Mouse (Mus musculus): ENCODE data around the gene Mx1.

Mx1 gene

DNA sequence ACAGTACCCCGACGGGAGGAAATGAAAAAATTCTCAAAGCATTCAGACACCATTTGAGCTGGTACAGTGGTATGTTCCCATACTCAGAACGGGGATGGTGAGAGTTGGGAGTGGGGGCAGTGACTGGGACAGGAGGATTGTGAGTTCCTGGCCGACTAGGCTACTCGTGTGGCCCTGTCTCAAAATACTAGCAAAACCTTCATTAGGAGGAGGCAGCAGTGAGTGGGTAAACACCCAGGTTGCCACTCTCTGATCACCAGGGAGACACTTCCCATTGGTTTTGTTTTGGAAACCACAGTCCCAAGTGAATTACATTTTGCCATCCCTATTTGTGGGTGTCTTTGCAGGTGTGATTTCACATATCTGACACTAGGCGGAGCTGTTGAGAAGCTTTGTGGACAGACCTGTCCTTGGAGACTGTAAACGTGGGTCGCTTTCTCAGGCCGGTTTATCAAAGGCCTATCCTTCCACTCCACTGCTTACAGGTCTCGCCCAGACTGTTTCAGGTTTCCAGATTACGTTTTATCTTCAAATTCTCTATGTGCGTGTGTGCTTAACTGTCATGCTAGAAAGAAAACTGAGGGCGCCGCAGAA lies 18.9 kb downstream of the Mx1 start:
- peak; percentile 60 for DNase-seq

DNA sequence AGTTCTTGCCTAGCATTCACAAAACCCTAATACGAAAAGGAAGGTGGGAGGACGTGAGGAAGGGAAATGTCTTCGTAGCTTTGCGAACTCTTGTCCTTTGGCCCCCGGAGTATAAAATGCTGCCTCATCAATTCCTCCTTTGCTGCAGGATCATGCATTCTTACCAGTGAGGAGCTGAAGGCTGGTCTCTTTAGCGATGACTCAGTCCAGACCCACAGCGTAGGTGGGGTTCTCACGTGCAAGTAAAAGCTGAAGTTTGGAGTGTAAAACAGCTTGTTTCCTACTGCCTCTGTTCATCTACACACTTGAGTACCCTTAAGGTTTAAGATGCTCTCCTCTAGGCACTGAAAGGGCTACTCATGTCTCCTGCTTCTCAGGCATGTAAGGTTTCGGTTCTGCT lies 20.7 kb downstream of the Mx1 start:
- DNase-seq = no peak

DNA sequence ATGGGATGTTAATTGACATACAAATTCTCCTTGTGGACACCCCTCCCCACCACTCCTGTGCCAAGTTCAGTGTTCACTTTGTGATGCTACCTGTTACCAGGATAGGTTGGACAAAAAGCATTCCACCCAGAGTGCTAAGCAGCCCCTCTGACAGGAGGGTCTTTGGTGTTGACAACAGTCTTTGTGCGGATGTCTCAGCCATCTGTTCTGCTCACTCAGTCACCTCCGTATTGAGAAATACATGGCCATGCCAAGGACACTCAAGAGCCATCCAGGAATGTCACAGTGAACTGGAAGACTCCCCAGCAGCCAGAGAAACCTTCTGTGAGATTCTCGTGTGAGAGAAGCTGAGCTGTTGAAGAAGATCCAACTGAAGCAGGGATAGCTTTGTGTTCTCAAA lies 24.5 kb downstream of the Mx1 start:
- DNase-seq = no peak

DNA sequence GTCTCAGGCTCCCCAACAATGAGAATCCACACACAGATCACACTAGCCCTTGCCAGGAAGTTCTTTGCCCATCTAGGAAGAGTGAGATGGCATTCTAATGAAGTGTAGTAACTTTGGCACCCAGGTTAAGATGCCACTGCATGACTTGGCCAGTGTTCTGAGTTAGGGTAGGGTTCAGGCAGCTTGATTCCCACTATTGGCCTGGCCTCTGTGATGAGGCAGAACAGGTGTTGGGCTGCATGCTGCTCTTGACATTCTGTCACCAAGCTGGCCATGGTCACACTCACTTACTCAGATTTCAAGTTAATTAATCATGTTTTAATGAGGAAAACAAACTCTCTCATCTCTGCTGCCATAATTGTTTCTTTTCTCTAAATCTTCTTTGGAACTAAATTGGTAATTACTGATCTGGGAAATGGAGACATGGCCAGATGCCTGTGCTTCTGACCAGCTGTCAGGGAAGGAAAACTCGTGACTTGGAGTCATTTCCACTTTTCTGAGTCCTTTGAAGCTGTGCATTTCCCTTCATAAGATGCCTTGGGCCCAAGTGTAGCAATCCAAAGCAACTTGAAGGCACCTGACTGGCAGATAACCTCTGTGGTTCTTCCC lies 25.2 kb downstream of the Mx1 start:
- DNase-seq = no peak

DNA sequence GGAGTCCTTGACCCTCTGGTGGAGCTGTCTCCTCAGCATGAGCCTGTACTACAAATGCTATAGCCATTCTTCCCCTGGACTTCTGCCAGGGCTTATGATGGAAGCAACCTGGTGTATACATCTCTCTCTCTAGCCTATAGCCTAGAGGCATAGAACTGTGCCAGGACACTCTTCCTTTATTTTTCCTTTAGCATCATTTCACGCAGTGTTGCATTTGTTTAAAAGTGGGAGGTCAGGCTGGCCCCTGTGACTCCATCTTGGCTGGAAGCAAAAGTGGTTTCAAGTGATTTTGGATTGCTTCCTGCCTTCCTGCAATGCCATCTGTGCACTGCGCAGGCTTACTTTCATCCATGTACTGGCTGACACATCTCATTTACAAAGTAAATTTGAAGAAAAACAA lies 28.5 kb downstream of the Mx1 start:
- no peak for DNase-seq

DNA sequence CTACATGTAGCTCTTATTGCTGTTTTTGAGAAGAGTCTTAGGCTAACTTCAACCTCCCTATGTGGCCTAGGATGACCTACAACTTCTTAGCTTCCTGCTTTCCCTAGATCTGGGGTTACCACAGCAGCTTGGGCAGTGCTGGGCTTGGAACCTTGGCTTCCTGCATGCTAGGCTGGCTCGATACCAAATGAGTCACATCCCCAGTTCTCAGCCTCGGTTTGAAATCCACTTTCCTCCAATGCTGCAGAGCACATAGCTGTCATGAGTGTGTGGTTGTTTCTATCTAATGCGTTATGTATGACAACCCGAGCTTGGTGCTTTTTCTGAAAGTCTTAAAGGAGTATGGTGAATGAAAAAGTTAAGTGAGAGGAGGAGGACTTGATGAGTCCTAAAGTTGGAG lies 31.4 kb downstream of the Mx1 start:
- peak; percentile 45 for DNase-seq

DNA sequence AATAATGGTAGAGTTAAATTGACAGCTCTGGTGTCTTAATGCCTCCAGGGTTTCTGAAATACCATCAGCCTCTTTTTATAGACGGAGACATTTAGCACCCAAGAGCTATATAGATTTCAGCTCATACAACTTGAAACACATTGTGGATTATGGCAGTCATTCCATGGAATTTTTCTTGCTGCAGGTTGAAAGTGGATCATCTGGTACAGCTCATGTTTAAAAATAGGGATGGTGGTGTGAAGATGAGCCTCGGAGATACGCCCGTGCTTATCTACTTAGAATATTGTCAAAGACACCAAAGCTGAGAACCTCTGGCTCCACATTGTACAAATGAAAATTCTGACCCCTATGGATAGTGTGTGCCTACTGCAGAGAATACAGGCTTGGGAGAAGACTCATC lies 32.6 kb downstream of the Mx1 start:
- no peak for DNase-seq

DNA sequence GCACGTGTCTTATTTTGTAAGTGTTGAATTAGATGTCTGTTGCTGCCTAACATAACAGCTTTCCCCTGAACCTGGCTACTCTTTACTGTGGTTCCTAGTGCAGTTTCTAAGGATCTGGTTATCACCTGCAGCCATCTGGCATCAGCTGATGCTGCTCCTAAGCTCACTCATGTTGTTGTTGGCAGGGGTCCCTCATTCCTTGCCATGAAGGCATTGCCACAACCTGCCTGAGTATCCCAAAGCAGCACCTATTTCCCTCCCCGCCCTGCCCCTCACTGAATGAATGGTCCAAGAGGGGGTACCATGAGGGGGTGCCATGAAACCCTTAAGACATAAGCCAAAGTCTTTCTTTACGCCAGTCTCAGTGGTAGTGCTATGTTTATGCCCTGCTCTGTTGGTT lies 34.7 kb downstream of the Mx1 start:
- no peak for DNase-seq

DNA sequence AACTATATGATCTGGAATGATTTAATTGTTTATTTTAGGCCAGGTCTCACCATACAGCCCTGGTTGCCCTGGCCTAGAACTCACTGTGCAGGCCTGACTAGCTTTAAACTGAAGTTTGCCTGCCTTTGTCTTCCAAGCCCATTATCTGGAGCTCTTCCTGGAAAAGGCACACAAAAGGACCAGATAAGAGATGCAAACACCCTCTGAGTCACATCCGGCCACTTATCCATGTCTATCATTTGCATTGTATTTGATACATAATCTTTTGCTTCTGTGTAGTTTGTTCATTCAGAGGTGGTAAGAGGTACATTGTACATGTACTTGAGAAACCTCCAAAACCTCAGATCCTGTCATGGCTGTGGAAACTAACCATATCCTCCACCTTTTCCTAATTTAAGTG lies 39.1 kb downstream of the Mx1 start:
- DNase-seq = no peak

DNA sequence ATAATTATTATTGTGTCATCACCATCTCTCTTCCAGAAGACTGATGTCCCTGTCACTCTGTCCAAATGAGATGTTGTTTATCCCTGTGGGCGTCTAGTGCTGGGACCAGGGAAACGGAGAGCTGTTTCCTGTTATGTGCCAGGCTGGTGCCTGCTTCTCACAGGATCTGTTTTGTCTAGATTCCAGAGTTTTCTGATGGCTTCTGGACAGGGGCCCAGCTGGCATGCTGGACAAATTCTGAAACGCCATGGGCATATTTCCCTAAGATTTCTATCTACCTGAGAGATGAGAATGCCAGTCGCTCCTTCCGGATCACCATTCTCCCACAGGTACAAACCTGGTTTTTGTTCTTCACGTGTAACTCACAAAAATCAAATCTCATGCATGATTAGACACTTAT lies 41.0 kb downstream of the Mx1 start:
- no peak for DNase-seq

DNA sequence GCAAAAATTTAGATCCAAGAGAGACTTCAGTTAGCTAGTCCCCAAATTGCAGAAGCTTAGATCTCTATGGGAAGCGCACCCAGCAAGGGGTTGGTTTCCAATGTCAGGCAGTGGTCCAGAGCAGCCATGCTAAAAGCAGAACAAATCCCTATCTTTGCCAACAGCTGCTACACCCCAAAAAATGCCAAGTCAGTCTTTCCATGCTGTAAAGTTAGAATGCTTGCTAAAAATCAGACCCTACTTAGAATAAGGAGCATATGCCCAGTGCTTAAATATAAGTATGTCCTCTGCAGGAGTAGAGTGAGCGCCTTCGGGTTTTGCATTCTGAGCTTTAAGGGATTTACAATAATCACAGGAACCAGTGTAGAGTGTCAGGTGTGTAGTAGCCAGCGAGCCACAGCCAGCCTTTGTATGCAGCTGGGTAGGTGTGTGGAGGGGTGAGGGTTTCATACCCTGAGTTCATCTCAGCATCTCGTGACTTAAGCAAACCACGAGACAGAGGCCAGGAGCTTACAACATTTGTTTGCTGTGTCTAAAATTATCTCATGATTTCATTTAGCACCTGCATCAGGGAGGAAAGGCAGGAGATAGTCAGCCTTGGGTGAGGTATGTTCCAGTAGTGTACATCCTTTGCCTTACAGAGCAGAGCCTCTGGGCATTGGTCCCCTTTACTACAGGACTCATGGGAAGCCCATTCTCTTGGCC lies 43.8 kb downstream of the Mx1 start:
- no peak for DNase-seq

DNA sequence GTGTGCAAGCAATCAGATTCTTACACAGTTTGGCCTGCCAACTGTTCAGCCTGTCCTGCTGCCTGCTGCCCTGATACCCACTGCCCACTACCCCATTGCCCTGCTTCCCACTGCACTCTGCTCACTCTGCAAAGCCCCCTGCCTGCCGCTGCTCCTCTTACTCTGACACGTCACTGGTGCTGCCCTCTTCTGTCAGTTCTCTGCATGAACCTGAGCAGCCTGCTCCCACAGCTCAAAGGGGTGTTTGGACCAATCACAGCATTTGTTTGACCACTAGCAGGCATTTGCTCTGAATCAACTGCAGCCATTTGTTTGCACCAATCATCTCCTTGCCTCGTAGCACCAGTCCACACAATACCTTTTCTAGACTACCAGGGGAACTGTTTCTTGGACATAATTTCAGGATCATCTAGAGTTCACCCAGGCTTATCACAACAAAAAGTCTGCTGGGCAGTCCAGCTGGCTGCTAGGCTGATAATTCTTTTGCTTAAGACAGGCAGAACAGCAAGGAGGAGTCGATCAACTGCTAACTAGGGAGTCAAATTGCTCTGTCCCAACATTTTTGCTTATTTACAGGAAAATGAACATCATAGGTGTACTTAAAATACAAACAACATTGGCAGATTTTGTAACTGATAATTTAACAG lies 44.7 kb downstream of the Mx1 start:
- peak; percentile 79 for DNase-seq

DNA sequence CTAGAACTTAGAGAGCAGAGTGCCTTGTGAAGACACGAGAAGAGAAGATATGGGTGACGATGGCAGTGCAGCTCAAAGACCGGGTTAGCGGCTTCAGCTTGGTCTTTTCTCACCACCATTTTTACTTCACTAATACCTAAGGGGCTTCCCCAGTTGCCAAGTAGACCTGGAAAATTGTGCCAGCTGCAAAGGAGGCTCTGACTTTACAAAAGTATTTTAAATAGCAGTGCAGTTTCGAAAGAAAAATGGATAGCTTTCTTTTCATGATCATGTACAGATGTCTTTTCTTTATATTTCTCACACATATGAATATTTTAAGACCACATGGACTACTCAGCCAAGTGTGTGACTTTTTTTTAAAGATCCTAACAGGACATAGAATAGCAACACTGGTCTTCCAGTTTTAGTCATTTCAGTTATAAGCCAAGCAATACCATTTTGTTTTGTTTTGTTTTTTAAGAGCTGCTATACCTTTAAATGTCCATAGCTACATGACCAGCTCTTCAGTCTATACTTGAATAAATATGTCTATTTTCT lies 57.2 kb downstream of the Mx1 start:
- no peak for DNase-seq

DNA sequence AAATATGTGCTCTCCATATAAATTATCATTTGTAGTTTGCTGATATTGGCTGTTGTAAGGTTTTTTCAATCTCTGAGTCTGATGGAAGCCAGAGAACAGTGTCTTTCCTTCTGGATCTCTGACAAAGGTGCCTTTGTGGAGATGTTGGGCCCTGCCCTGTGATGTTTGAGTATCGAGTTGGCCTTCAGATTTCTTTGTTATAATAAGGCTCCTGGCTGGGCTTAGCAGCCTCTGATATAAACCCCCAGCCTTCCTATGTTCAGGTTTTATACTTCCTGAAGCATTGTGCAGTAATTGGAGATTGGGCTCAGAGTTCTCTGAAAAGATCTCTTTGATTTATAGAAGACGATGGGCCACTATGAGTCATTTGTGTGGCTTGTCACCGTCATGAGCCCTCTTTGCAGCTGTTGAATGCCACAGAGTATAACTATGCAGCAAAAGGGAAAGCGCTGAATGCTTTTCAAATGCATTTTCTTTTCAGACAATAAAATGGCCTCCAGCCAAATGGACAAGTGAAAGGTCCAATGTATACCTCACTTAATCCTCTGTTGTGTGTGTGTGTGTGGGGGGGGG lies 60.4 kb downstream of the Mx1 start:
- no peak for DNase-seq

DNA sequence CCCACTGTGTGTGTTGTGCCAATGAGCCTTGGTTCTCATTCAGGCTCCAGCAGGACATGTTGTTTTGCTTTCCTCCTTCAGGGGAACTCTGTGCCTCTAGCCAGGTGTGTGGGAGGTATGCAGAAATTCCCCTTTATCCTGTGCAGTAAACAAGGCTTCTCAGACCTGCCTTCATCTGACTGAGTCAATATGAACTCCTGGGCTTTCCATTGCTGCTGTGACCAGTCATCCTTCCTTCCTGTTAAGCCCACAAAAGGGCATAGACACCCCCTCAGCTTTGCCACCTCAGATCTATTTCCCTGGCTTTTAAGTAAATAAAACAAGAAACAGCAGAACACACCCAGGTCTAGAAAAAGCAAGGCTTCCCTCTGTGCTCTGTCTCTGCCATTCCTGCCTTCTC lies 61.0 kb downstream of the Mx1 start:
- no peak for DNase-seq

DNA sequence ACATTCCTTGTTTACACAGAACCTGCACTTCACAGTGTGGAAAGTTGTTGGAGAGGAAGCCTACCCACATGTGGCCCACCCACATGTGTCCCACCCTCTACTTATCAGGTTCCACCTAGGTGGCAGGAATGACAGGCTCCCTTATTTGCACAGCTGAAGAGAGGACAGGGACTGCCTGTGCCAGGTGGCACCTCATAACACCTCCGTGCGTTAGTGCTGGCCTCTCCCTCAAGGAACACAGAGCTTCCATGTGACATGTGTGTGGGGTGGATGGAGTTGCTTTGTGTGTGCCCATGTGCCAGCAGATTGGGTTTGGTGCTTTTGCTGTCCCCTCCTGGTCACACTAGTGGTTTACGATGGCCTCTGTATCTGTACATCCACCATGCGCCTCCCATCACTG lies 62.7 kb downstream of the Mx1 start:
- no peak for DNase-seq

DNA sequence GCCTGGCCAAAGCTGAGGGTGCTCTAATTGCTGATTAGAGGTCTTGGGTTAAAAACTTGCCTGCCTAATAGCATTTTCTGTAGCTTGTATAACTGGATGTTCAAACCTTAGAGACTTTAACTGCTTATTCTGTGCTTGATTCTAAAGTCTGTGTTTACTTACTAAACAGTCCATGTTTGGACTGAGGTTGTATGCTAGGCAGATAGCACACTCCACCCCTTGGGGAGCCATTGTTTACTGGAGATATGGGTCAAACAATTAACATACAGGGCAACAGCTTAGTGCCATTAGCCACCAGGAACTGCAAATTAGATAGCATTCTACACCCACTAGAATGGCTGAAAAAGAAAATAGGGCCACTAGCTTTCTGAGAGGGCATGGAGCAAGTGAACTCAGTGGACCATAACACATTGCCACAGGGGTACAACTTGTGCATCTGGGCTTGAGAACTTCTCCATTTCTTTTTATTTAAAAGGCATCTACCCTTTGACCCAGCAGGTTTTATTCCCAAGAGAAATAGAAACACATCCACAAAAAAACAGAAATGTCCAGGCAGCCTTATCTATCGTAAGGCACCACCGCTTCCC lies 64.7 kb downstream of the Mx1 start:
- DNase-seq = no peak

Data from kidney, postnatal 10 days (tissue).